Mouse (Mus musculus): ENCODE results near the gene Rps6ka5.

GRCm38 (mm10) chr12:100531740-100532139 is 195.0 kb downstream of the Rps6ka5 start:
- TF ChIP-seq CTCF (IDR thresholded peaks at IDR 0.05; ENCODE audit: low read depth, low read length) (no peak), POLR2A (IDR thresholded peaks at IDR 0.05; ENCODE audit: extremely low read depth, insufficient read depth, low read length) (no peak)

Measured in liver, adult 2 months (tissue).